Comparison of ENCODE assay signal across 8 mouse cellular contexts in the genomic region with DNA sequence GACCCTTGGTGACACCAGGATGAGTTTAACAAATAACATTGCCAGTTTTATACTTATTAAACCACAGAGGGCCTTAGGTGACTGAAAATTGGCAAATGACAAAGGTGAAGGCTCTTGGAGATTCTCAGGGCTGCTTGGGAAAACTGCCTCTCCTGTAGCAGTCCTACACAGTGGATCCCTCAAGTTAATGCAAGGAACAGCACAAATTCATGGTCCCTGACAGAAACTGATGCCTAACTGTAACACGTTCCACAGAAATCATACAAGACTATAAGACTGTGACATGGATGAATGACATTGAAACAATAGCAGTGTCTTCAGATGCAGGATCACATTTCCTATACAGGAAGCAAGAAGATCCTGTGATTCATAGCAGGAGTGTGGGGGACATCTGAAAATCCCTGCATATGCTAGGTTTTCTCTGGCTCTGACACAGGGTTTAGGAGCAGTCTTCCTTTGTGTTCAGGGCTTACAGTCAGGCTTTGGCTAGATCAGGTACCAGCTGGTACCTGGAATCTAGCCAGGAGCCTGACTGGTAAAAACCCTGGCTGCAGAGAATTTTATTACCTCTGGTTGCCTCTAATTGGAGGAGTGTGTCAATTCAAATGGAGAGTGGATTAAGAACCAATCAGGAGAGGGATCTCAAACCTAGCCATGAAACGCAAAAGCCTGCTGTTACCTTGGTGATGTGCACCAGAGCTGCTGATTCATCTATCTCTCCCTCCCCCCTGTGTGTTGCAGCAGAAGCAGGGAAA.
DNase-seq lines count a peak whose midpoint lies in the region; ATAC-seq and TF ChIP-seq lines count a peak whose summit lies in the region.

No protein-coding gene starts in this region.

- DNase-seq in neural tube, embryonic 11.5 days (ENCODE audit: low spot score), result peak; percentile 9
- DNase-seq in neural tube, embryonic 10.5 days (ENCODE audit: extremely low spot score, low spot score), result no peak
- DNase-seq in layer of hippocampus, adult 2 months (ENCODE audit: low spot score in 2 of 2), result peak; percentile 63 to 80
- DNase-seq in midbrain, postnatal 0 days (ENCODE audit: low spot score), result peak; percentile 91
- no peak for DNase-seq in ovary, postnatal 14 days (ENCODE audit: low spot score)
- no peak for DNase-seq in c-Kit-positive CD71-positive TER-119-positive erythroid progenitor cells, embryonic 14.5 days (ENCODE audit: low spot score)
- DNase-seq in spleen, postnatal 36 days (ENCODE audit: low spot score in 2 of 2), result no peak

- no peaks in the 10 kb centered on the region for H3K27me3 ChIP-seq in neural tube, embryonic 11.5 days (ENCODE audit: control insufficient read depth, insufficient read depth, low read length)
- H3K27me3 ChIP-seq in forebrain, embryonic 12.5 days, result no peaks in the 10 kb centered on the region
- H3K27me3 ChIP-seq in midbrain, postnatal 0 days (ENCODE audit: insufficient read depth, low read length), result no peaks in the 10 kb centered on the region

- no peaks in the 10 kb centered on the region for H3K4me1 ChIP-seq in neural tube, embryonic 11.5 days (ENCODE audit: control insufficient read depth, insufficient read depth, low read length)
- no peaks in the 10 kb centered on the region for H3K4me1 ChIP-seq in forebrain, embryonic 12.5 days
- no peaks in the 10 kb centered on the region for H3K4me1 ChIP-seq in midbrain, postnatal 0 days (ENCODE audit: insufficient read depth, low read length)

- TF ChIP-seq CTCF in layer of hippocampus, adult 2 months (conservative IDR thresholded peaks at IDR 0.05), result 0 out of 2 replicates have a peak, but pooled peaks have one; percentile 23
- TF ChIP-seq CTCF in midbrain, postnatal 0 days (IDR thresholded peaks at IDR 0.05), result peak; percentile 9; the same call in 1 of the 2 replicates

- no peak overlapping the region for H3K4me2 ChIP-seq in neural tube, embryonic 11.5 days (ENCODE audit: low read depth)
- no peak overlapping the region for H3K4me2 ChIP-seq in forebrain, embryonic 12.5 days
- H3K4me2 ChIP-seq in midbrain, postnatal 0 days (ENCODE audit: low read depth, low read length, poor library complexity, severe bottlenecking), result peak overlapping the region; percentile 26; the same call in 1 of the 2 replicates

- no peak overlapping the region; the same call in 1 of the 2 replicates for H3K9ac ChIP-seq in neural tube, embryonic 11.5 days (ENCODE audit: low read length)
- no peak overlapping the region for H3K9ac ChIP-seq in forebrain, embryonic 12.5 days
- H3K9ac ChIP-seq in midbrain, postnatal 0 days (replicated peaks; ENCODE audit: low read length, poor library complexity, severe bottlenecking), result no peak overlapping the region

- H3K36me3 ChIP-seq in neural tube, embryonic 11.5 days (ENCODE audit: control insufficient read depth, insufficient read depth, low read length), result no peaks in the 10 kb centered on the region
- no peaks in the 10 kb centered on the region for H3K36me3 ChIP-seq in forebrain, embryonic 12.5 days (replicated peaks)
- H3K36me3 ChIP-seq in midbrain, postnatal 0 days (ENCODE audit: insufficient read depth, low read length), result no peaks in the 10 kb centered on the region

- H3K4me3 ChIP-seq in neural tube, embryonic 11.5 days (ENCODE audit: low read depth, low read length), result no peak overlapping the region
- H3K4me3 ChIP-seq in forebrain, embryonic 12.5 days (replicated peaks), result no peak overlapping the region
- H3K4me3 ChIP-seq in layer of hippocampus, adult 2 months, result peak overlapping the region; percentile 33; the same call in 1 of the 2 replicates
- no peak overlapping the region for H3K4me3 ChIP-seq in midbrain, postnatal 0 days (ENCODE audit: low read depth, low read length)

- WGBS in neural tube, embryonic 11.5 days, result 58% methylated on average over 2 of the region's 2 CpGs
- WGBS in forebrain, embryonic 12.5 days, result 45% methylated on average over 2 of the region's 2 CpGs
- WGBS in midbrain, postnatal 0 days, result 36% methylated on average over 2 of the region's 2 CpGs

- H3K27ac ChIP-seq in neural tube, embryonic 11.5 days (ENCODE audit: low read depth, low read length), result peak overlapping the region; percentile 27; the same call in 1 of the 2 replicates
- H3K27ac ChIP-seq in forebrain, embryonic 12.5 days, result peak overlapping the region; percentile 83
- peak overlapping the region; percentile 91 for H3K27ac ChIP-seq in layer of hippocampus, adult 2 months
- H3K27ac ChIP-seq in midbrain, postnatal 0 days (ENCODE audit: low read depth, low read length), result peak overlapping the region; percentile 77

- no peaks in the 10 kb centered on the region for H3K9me3 ChIP-seq in neural tube, embryonic 11.5 days (ENCODE audit: control insufficient read depth, low read length)
- no peaks in the 10 kb centered on the region for H3K9me3 ChIP-seq in forebrain, embryonic 12.5 days
- H3K9me3 ChIP-seq in midbrain, postnatal 0 days (ENCODE audit: low read length), result no peaks in the 10 kb centered on the region

- peak; percentile 92 for ATAC-seq in neural tube, embryonic 11.5 days (ENCODE audit: insufficient read depth, low FRiP score, low TSS enrichment)
- peak; percentile 95 for ATAC-seq in forebrain, embryonic 12.5 days (ENCODE audit: low FRiP score)
- ATAC-seq in midbrain, postnatal 0 days (ENCODE audit: low FRiP score), result peak; percentile 93

Comparison
In these comparisons a context has a peak if more than half of its experiments do, and no peak if none do; other contexts are left out.
1. DNase-seq: peak in neural tube, embryonic 11.5 days (single experiment), layer of hippocampus, adult 2 months (2 of 2) and midbrain, postnatal 0 days (single experiment); none in neural tube, embryonic 10.5 days (single experiment), ovary, postnatal 14 days (single experiment), c-Kit-positive CD71-positive TER-119-positive erythroid progenitor cells, embryonic 14.5 days (single experiment) and spleen, postnatal 36 days (0 of 2).
2. H3K27ac ChIP-seq: peak in every context shown above with its lines; median percentile 91 in layer of hippocampus, adult 2 months; 83 in forebrain, embryonic 12.5 days; 77 in midbrain, postnatal 0 days; 27 in neural tube, embryonic 11.5 days.
3. Peak in every context shown above with its lines, with median percentiles within 50 percentile points of each other: ATAC-seq.